Mouse (Mus musculus) ZHBTc4 (cell line): Measurements from ENCODE around the gene Entr1.
"Not testable (repeated sequence)": the region's sequence is repeated elsewhere in the genome, so short reads cannot be mapped to it uniquely, and the experiment has no call there.

Experiments used
- DNase-seq: peaks from one replicate; pipeline ENCODE4 v3.0.0-alpha.2; 2011; ENCODE audit warnings: low read depth, low spot score

Gene Entr1

GRCm38 (mm10) chr2:26388682-26389153 lies 398 bp downstream of the Entr1 start:
- peak; percentile 28 for DNase-seq

DNA sequence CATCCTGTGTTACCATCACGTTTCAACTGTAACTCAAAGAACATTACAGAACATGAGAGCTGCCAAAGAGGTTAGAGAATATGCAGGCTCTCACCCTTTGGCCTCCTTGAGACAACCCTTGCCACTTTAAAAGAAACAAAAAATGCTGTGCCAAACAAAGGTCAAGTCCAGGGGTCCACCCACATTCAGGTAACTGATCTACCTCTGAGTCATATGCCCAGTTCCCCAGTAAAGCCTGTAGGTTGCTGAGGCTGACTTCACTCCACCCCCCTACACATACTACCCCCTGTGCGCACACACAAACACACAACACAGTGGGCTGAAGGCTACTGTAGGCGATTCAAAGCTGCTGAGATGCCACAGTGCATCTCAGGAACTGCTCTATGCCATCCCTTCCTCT lies 1.4 kb downstream of the Entr1 start:
- no peak for DNase-seq

DNA sequence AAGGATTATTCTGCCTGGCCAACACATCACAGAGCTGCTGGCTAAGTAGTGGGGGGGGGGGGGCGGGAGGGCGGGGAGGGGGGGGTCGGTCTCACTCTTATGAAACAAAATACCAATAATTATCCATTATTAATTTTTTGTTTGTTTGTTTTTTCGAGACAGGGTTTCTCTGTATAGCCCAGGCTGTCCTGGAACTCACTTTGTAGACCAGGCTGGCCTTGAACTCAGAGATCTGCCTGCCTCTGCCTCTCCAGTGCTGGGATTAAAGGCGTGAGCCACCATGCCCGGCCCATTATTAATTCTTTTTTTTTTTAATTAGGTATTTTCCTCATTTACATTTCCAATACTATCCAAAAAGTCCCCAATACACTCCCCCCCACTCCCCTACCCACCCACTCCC lies 8.2 kb downstream of the Entr1 start:
- not testable (repeated sequence) for DNase-seq

DNA sequence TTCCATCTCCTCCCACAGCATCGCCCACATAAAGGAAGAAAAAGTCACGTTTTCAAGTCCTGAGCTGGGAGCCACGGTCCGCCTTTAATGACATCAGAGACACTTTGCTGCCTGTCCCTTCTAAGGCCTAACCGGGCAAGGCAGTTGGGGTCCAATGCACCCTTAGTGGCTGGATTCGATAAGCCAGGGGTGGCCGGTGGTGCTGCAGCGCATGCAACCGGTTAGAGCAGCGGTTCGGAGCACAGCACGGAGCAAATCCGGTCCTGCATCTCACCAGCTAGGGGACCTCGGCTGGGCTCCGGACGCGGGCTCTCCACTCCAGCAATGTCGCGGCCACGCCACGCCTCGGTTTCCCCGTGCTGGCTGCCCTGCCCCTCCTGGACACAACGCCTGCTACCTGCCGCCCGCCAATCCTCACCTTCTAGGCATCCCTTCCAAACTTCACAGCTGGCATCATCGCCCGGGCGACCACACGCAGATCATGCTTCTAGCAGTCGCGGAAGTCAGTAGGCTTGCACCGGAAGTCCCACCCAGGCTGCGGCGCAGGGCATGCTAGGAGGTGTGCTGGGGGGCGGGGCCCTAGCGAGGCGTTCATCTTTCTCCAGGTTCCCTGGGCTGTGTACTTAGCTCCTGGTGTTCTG lies 8.9 kb downstream of the Entr1 start, which contains the start of gene Snapc4:
Gene Snapc4 (minus strand): TSS at position 523 of the 641 bp plus-strand sequence.
- peak; percentile 95 for DNase-seq

GRCm38 (mm10) chr2:26372396-26372795 lies 16.7 kb downstream of the Entr1 start:
- no peak for DNase-seq

DNA sequence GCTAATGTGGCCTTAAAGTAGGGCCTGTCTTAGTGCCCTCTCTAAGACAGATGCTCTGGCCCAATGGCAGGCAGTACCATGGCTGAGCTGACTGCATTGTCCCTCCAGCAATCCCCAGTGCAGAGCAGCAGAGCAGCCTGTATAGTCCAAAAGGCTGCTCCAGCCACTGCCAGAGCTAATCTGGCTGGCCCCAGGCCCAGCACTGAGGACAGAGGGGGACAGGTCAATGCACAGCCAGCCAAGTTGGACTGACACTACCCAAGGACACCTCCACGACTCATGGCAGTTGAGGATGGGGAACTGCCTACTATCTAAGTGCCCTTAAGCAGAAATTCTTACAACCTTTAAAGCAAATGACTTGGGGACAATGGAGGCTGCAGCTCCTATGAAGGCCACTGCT lies 20.5 kb downstream of the Entr1 start:
- DNase-seq: no peak

GRCm38 (mm10) chr2:26367911-26368310 lies 21.2 kb downstream of the Entr1 start:
- no peak for DNase-seq

GRCm38 (mm10) chr2:26364738-26365465 lies 24.2 kb downstream of the Entr1 start:
- no peak for DNase-seq

GRCm38 (mm10) chr2:26363481-26363880 lies 25.6 kb downstream of the Entr1 start:
- DNase-seq: no peak

DNA sequence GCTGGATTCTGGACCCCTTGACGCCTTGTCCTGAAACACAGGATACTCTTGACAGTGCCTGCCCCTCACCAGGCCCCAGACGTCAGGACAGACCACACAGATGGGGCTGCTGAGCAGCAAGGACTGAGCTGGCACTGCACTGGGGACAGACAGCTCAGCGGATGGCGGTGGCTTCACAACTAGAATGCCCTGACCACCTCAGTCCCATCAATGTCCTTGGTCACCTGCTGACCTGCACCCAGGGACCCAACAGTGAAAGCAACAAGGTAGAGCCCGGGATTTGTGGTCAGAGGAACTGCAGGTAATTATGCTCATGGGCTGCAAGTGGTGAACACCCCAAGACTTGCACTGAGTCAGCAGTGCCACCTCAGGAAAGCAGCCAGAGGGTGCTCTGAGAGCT lies 26.1 kb downstream of the Entr1 start:
- DNase-seq: no peak

DNA sequence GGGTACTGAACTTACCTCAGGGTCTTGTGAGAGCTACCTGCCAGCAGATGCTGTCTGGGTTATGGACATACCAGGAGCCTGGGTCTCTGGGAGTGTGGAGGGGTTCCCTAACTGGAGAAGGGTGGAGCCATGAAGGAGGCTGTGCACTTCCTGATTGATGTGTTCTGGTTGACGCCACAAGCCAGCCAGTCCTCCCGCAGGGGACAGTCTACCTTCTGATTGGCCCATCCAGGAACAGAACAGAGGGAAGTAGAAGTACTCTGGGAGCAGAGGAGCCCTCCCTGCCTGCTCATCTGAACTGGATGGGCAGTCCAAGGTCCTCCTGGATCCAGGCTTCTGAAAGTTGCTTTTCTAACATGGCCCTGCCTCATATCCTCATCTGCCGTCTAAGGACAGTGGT lies 28.3 kb downstream of the Entr1 start, which contains the start of gene Card9:
Gene Card9 (minus strand): TSS at position 147 of the 400 bp plus-strand sequence.
- no peak for DNase-seq

- DNase-seq: no peak
Measured at GRCm38 (mm10) chr2:26359983-26360382, 29.1 kb downstream of the Entr1 start.

DNA sequence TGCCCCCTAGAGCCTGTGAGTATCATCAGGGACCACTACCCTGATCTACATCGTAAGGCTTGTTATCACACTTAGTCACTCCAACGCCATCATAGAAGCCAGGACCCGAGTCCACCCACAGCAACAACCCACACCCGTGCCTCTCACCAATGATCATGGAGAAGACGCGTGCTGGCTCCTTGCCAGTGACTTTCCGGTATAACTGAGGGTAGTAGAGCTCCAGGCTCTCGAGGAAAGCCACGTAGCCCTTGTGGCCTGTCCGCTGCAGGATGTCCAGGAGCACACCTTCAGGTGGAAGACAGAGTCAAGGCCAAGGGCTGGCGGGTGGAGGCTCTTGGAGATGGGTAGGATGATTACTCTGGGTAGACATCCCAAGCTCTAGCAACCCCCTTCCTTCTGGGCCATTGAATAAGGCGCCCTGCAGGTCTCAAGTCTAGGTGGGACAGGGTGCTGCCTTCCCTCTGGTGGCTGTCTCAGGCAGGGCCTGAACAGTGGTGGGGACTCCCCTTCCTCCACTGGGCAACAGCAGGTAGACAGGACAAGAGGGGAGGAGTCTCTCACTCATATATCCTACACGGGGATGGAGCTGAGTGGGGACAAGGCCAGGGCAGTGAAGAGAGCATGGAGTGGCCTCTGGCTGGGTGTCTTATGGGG lies 30.3 kb downstream of the Entr1 start:
- DNase-seq: no peak

- DNase-seq: peak; percentile 70
Measured at GRCm38 (mm10) chr2:26357484-26357883, 31.6 kb downstream of the Entr1 start.

GRCm38 (mm10) chr2:26356678-26357077 lies 32.4 kb downstream of the Entr1 start:
- peak; percentile 28 for DNase-seq

DNA sequence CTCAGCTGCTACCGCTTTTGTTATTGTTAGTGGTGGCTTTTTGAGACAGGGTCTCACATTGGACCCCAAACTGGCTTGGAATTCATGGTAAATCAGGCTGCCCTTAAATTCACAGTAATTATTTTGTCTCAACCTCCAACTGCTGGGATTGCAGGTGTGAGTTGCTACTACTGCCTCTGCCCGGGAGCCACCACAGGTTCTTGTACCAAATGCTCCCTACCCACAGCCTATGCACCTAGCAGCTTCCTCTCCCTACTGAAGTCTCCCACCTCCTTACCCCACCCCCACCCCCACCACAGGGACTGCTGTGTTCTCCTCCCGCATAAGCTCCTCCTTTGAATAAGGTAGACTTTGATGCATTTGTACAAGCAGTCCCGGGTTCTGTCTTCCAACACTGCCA lies 32.9 kb downstream of the Entr1 start:
- DNase-seq: no peak

GRCm38 (mm10) chr2:26354401-26354800 lies 34.7 kb downstream of the Entr1 start:
- DNase-seq: no peak

DNA sequence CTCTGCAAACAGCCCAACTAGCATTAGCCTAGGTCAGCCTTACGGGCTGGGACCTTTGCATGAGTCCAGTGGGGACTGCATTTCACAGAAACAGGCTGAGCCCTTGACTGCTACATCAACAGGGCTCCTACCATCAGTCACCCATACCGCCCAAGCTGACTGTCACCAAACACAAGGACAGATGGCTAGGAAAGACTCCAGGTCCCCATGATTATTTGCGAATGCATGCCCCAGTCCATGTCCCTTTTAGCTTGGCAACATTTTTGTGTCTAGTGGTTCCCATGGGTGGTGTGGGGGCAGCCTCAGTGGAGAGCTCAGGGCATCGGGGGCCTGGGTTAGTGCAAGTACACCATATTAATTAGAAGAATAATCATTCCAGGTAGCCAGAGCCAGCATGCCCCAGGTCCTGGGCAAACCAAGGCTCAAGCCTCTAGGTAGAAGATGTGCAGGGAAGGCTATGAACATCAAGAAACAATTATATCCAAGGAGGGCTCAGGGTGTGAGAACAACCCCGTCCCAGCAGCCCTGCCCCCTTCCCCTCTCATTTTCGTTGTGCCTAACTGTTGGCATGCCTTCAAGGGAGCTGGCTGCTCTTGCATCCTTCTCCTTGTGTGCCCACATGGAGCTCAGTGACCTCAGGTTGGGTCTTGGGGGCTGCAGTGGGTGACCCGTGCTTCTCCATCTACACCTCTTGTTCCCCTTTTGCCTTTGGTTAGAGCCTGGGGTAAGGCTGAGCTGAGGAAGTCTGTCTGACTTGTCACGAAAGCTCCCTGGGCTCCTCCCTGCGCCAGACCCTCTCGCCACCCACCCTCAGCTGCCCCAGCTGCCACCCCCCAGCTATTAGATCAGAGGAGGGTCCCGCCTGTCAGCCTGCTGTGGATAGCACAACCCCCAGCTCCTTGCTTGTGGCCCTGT lies 35.8 kb downstream of the Entr1 start:
- DNase-seq: no peak

DNA sequence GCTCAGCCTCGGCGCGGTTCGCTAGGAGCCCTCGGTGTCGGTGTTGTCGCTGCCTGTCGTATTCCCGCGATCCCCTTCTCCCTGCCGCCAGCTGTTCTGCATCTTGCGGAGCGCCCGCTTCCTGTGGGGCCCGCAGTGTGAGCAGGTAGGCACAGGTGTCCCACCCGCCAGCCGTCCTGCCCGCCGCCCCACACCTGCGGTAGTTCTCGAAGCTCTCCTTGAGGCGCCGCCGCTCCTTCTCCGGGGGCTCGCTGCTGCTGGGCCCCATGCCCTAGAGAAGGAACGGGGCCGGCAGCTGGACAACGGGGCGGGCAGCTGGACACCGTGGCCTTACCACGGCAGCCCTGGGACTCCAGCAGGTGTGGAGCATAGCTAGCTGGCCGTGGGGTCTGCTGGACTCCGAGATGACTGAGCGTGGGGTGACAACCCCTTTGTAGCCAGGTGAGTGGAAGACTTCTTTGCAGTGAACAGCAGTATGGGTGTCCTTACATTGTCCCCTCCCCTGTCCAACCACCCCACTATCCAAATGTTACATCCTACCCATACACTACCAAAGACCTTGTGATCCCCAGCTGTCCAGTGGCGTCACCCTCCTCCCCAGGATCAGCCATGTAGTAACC lies 36.7 kb downstream of the Entr1 start:
- no peak for DNase-seq

DNA sequence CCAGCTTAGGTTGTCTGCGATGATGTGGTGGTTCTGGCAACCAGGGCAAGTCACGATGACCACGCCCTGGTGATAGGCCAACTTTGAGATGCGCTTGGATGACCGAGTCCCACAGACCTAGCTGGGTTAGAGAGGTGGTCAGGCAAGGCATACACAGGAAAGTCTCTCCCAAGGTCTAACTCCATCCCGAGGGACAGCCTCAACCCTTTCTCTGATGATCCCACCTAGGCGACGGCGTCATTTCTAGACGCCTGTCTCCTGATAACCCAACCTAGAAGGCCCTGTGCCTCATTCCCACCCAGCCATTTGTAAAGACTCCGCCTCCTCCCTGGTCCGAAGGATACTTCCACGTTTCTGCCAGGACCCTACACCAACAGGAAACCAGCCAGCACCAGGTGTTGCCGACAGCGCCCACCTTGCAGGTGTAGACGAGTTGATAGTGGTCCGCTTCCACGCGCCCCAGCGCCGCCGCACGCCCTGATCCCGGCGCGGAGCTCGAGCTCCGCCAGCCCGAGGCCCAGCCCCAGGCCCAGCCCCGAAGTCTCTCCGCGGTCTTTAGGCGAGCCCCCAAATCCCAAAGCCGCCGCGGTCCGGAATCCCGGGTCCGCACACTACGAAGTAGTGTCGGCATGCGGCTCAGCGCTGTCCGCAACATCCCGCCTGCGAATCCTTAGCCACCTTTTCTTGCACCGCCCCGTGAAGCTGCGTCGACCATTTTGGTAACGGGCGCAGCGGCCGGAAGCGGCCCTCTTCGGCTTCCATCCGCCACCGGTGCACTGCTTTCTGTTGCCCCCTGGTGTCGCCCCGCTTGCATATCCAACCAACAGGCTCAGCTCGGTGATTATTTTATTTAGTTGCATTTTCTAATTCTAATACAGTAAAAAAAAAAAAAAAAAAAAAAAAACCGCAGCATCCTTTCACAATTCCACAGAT lies 37.5 kb downstream of the Entr1 start, which contains the start of gene Dnlz:
Gene Dnlz (minus strand): TSS at position 753 of the 933 bp plus-strand sequence.
- DNase-seq: peak; percentile 94
